Mouse (Mus musculus) 416B (cell line): ENCODE results near the gene Aif1l.

Source experiments
- DNase-seq: peaks from one replicate; pipeline ENCODE4 v3.0.0; 2011; ENCODE audit warnings: low read depth

Aif1l gene

DNA sequence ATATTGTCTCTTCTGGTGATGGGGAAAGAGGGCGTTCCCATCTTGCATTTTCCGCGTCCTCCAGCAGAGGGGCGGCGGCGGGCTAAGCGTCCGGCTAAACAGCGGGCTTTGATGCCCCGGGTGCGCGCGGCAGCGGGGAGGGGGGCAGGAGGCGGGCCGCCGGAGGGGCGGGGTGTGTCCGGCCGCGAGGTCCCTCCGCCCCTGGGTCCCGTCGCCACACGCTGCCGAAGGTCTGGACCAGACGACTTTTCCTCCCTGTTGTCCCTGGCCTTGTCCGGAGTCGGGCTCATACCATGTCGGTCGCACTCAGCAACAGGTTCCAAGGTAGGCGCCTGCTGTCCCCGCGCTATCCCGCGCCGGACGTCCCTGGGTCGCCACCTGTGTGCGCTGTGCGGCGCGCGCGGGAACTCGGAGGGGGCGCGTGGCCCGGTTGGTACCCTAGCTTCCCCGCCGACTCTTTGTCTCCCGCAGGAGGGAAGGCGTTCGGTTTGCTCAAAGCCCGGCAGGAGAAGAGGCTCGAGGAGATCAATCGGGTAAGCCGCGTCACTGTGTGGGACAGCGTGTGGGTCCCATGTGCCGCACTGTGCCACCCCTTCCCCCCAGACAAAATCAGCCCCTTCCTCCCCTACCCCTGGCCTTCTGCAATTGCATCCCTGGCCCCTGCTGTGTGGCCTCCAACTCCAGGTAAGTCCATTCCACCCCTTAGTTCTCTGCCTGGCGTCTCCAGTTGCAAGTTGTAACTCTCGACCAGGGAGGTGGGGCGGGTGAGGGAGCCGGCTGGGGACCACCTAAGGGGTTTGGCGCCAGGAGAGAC, at the start of gene Aif1l:
Aif1l (plus strand) TSS at position 82 of the 814 bp plus-strand sequence.
- no peak for DNase-seq

GRCm38 (mm10) chr2:31900932-31901331, 49.0 kb upstream of the Aif1l start:
- no peak for DNase-seq

GRCm38 (mm10) chr2:31901659-31902362, 48.1 kb upstream of the Aif1l start:
- DNase-seq: peak; percentile 43

DNA sequence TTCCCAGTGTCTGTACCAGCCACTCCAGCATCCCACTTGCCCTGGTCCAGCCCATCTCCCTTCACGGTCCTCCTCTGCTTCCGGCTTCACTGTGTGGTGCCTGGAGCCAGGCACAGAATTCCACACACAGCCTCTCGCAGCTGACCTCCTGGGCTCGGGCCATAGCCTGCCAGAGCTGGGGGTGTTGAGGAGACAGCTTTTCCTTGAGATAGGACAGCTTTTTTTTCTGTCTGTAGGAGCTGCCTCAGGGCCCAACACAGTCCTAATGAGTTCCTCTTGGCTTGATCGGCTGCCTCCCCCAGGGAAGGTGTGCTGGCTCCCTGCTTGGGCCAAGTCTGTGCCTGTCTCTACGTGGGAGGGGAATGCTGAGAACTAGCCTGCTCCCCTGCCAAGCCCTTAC, 45.9 kb upstream of the Aif1l start:
- DNase-seq: no peak

GRCm38 (mm10) chr2:31904622-31905021, 45.3 kb upstream of the Aif1l start:
- DNase-seq: no peak

DNA sequence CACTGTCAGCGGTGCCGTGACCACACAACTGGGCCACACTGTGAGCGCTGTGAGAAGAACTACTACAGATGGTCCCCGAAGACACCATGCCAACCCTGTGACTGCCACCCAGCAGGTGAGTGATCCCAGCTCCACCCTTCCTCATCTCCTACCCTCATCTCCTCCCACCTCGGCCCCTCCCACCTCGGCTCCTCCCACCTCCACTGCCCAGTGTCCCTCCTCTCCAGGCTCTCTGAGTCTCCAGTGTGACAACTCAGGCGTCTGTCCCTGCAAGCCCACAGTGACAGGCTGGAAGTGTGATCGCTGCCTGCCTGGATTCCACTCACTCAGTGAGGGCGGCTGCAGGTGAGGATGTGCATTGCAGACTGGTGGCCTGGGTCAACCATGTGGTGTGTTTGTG, 44.3 kb upstream of the Aif1l start:
- DNase-seq: no peak

- no peak for DNase-seq
Measured at GRCm38 (mm10) chr2:31906407-31906806, 43.5 kb upstream of the Aif1l start.

DNA sequence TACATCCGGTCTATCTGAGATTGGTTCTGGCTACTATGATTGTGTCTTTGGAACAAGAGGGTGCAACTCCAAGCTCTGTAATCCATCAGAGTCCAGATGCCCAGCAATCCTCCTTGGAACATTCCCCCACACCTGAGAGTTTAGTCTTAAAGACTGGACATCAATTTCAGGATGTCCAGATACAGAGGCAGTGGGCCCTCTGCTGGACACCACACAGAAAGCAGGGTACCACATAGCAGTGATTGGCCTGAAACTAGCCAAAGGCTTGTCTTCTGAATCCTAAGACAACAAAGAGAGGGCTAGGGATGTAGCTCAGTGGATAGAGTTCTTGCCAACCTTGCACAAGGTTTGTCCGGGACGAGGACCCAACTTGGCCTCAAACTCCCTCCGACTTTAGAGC, 37.4 kb upstream of the Aif1l start:
- DNase-seq: peak; percentile 28

GRCm38 (mm10) chr2:31914213-31914612, 35.7 kb upstream of the Aif1l start:
- DNase-seq: peak; percentile 41

DNA sequence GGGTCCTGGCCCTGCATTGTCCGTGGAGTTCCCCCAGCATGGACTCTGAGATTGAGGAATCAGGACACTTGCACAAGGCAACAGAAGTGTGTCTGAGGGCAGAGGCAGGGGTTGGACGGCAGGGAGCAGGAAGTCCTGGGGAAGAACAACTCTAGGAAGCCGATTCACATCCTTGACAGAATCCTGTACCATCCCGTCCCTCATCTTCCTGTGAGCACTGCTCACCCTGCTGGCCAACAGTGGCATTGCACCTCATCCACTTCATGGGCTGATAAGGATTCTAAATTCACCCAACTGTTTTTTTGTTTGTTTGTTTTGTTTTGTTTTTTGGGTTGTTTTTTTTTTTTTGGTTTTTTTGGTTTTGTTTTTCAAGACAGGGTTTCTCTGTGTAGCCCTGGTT, 34.8 kb upstream of the Aif1l start:
- DNase-seq: peak; percentile 64

- peak; percentile 61 for DNase-seq
Measured at GRCm38 (mm10) chr2:31917636-31918035, 32.3 kb upstream of the Aif1l start.

- no peak for DNase-seq
Measured at GRCm38 (mm10) chr2:31923645-31924044, 26.3 kb upstream of the Aif1l start.

GRCm38 (mm10) chr2:31924811-31925210, 25.1 kb upstream of the Aif1l start:
- no peak for DNase-seq

DNA sequence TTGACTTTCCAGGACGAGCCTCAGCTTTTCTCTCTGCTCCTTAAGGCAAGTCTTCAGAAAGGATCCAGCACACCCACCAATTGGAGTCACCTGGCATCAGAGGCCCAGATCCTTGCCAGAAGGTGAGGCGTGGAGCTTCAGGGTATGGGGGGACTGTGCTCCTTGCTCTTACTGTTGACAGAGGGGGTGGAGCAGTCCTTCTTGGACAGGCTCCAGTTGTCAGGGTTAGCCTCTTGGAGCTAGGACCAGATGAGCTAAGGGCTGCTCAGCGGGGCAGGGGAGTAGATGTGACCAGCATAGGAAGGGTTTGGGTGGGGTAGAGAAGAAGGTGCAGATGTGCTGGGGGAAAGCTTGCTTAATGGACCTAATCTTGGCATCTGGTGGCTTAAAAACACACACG, 24.0 kb upstream of the Aif1l start:
- DNase-seq: no peak

GRCm38 (mm10) chr2:31929664-31930063, 20.3 kb upstream of the Aif1l start:
- peak; percentile 53 for DNase-seq

DNA sequence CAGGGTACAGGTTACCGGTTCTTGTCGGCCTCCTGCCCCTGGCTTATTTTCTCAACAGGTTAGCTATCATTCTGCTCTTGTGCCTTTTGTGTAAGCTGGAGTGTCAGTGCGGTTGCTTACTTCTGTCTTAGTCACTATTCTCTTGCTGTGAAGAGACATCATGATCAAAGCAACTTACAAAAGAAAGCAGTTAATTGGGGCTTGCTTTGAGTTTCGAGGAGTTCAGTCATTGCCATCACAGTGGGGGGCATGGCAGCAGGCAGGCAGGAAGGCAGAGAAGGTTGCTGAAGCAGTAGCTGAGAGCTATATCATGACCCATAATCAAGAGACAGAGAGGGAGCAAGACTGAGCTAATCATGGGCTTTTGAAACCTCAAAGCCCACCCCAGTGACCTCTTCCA, 15.4 kb upstream of the Aif1l start:
- DNase-seq: no peak

DNA sequence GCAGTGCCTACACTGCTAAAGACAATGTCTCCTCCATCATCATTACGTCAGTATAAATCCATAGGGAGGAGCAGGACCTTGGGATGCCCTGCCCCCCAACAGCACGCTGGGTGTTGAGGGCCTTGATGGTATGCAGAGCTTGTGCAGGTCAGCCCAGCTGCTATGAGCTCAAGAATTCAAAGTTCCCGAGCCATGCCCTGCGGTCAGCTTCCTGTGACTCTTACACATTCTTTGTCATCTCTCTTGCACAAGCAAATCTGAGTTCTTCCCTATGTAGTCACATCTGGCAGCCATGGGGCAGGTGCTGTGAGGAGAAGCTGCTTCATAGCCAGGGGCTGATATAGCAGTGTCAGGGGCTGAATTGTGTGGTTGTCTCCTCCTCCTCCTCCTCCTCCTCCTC, 14.9 kb upstream of the Aif1l start:
- DNase-seq: peak; percentile 52

GRCm38 (mm10) chr2:31938298-31938697, 11.6 kb upstream of the Aif1l start:
- no peak for DNase-seq

GRCm38 (mm10) chr2:31943011-31943410, 6.9 kb upstream of the Aif1l start:
- no peak for DNase-seq

GRCm38 (mm10) chr2:31945580-31945979, 4.4 kb upstream of the Aif1l start:
- DNase-seq: no peak

DNA sequence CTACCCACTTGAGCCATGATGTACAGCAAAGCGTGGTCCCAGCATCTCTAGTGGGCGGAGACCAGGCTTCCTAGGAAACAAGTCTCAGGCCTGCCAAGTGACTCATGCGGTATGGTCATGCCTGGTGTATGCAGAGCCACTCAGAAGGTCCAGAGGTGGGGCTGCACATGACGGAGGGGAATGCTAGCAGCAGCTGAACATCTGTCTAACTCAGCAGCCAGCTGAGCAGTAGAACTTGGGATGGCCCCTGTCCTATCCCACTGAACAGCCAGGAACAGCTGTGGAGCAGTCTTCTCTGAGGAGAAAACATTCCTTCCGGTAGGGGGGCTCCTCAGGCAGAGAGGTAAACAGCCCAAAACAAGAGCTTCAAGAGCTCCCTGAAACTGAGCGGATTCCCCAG, 1.5 kb upstream of the Aif1l start:
- DNase-seq: peak; percentile 32

- peak; percentile 8 for DNase-seq
Measured at GRCm38 (mm10) chr2:31948801-31949200, 1.1 kb upstream of the Aif1l start.

DNA sequence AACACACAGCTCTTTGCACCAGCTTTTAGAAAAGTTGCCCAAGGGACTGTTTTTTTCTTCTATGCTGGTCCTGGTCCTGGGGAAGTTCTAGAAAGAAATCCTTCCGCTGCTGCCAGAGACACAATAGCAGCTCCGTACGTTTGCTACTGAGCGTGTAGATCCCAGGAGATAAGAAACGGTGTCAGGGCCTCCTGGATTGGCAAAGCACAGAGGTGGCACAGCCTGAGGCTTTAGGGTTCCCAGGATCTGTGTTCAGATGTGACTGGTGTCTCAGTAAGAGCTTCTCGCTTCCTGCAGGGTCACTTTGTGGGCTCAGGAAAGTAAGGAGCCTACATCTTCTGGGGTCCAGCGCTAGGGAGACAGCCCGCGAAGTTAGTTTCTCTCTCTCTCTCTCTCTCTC, 1.0 kb downstream of the Aif1l start:
- DNase-seq: no peak

DNA sequence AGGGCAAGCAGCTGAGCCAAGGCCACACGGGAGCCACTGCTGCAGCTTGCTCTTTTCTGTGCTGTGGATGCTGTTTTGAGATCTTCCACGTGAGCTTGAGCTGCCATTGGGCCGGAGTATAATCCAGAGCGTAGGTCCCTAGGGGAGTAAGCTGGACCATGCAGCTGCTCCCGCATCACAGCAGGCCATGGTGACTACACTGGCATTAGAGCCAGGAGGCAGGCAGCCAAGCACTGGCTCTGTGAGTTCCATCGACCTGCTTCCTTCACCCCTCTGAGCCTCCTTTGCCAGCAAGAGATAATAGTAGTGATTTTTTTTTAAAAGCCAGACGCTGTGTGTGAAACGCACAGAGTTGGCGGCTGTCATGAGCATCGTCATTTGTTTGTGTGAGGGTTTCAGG, 2.3 kb downstream of the Aif1l start:
- DNase-seq: no peak
